Comparison of ENCODE assay signal across 17 mouse cellular contexts in genomic region chr4:107520071-107520470, GRCm38 (mm10).
DNase-seq lines count a peak whose midpoint lies in the region; ATAC-seq lines count a peak whose summit lies in the region.
"Had no signal": no experiment of that assay in that cellular context is flagged by ENCODE, and none has a peak within 500 bp of the region (broad histone marks: within the 10 kb centered on the region; RNA-seq: fewer than 3 reads in every experiment).

No protein-coding gene starts in this region.

- H3K4me1 ChIP-seq in hindbrain, embryonic 10.5 days (replicated peaks), result peaks cover 30% of the 10 kb centered on the region
- no peaks in the 10 kb centered on the region for H3K4me1 ChIP-seq in hindbrain, embryonic 16.5 days (ENCODE audit: control insufficient read depth, insufficient read depth, low read depth, low read length)
- peaks cover 83% of the 10 kb centered on the region for H3K4me1 ChIP-seq in limb, embryonic 10.5 days
- H3K4me1 ChIP-seq: hindbrain, embryonic 15.5 days had no signal

- WGBS in hindbrain, embryonic 10.5 days, result 81% methylated on average over 5 of the region's 5 CpGs
- 81% methylated on average over 5 of the region's 5 CpGs for WGBS in hindbrain, embryonic 16.5 days
- 89% methylated on average over 5 of the region's 5 CpGs for WGBS in limb, embryonic 10.5 days

- H3K27ac ChIP-seq in hindbrain, embryonic 10.5 days, result 0 out of 2 replicates have a peak overlapping the region, but pooled peaks have one; percentile 35
- H3K27ac ChIP-seq in hindbrain, embryonic 16.5 days (ENCODE audit: low read depth, low read length), result no peak overlapping the region
- H3K27ac ChIP-seq in limb, embryonic 10.5 days, result peak overlapping the region; percentile 61; the same call in 1 of the 2 replicates
- H3K27ac ChIP-seq: forebrain, embryonic 13.5 days; hindbrain, embryonic 15.5 days had no signal

- no peak for ATAC-seq in hindbrain, embryonic 16.5 days
- ATAC-seq: forebrain, embryonic 13.5 days; forebrain, postnatal 0 days had no signal

- H3K9me3 ChIP-seq in hindbrain, embryonic 10.5 days, result no peaks in the 10 kb centered on the region
- no peaks in the 10 kb centered on the region for H3K9me3 ChIP-seq in hindbrain, embryonic 16.5 days (ENCODE audit: control insufficient read depth, low read length)
- no peaks in the 10 kb centered on the region for H3K9me3 ChIP-seq in limb, embryonic 10.5 days (replicated peaks)
- H3K9me3 ChIP-seq: forebrain, embryonic 13.5 days; heart, embryonic 12.5 days; hindbrain, embryonic 15.5 days had no signal

- no peak overlapping the region for H3K9ac ChIP-seq in hindbrain, embryonic 16.5 days (ENCODE audit: low read depth, low read length)
- H3K9ac ChIP-seq: forebrain, embryonic 13.5 days; forebrain, postnatal 0 days; heart, embryonic 12.5 days; hindbrain, embryonic 15.5 days had no signal

- no peak overlapping the region for H3K4me2 ChIP-seq in hindbrain, embryonic 16.5 days (ENCODE audit: low read length)
- H3K4me2 ChIP-seq: forebrain, embryonic 13.5 days; heart, embryonic 12.5 days; hindbrain, embryonic 15.5 days had no signal

- no peak for DNase-seq in hindbrain, embryonic 10.5 days (ENCODE audit: low spot score)
- peak; percentile 0 for DNase-seq in lung, postnatal 10 days
- DNase-seq in lung, adult 18-20 months, result no peak
- DNase-seq in urinary bladder, postnatal 4 days (ENCODE audit: low spot score in 2 of 2), result peak; percentile 6 to 52
- DNase-seq in urinary bladder, postnatal 25 days (ENCODE audit: low spot score), result no peak
- DNase-seq in limb, embryonic 10.5 days (ENCODE audit: low spot score), result no peak
- DNase-seq in left cerebral cortex, adult 11 months (ENCODE audit: low spot score), result no peak
- DNase-seq: adrenal gland, postnatal 25 days; cerebellum, adult 18-20 months; cerebellum, adult 9-11 months; cerebellum, postnatal 36 days; forebrain, postnatal 0 days; gastrocnemius, postnatal 10 days had no signal

- no peaks in the 10 kb centered on the region for H3K36me3 ChIP-seq in hindbrain, embryonic 10.5 days
- H3K36me3 ChIP-seq in hindbrain, embryonic 16.5 days (ENCODE audit: control insufficient read depth, insufficient read depth, low read length), result no peaks in the 10 kb centered on the region
- H3K36me3 ChIP-seq in limb, embryonic 10.5 days, result no peaks in the 10 kb centered on the region
- H3K36me3 ChIP-seq: heart, embryonic 12.5 days; hindbrain, embryonic 15.5 days had no signal

- H3K27me3 ChIP-seq in hindbrain, embryonic 10.5 days (ENCODE audit: insufficient read depth, poor library complexity, severe bottlenecking), result no peaks in the 10 kb centered on the region
- H3K27me3 ChIP-seq in hindbrain, embryonic 16.5 days (replicated peaks; ENCODE audit: control insufficient read depth, insufficient read depth, low read length), result no peaks in the 10 kb centered on the region; the same call in 1 of the 2 replicates
- H3K27me3 ChIP-seq in limb, embryonic 10.5 days (ENCODE audit: low read depth, poor library complexity, severe bottlenecking), result 0 out of 2 replicates have a peak, but pooled peaks cover 13% of the 10 kb centered on the region
- H3K27me3 ChIP-seq: forebrain, embryonic 13.5 days; heart, embryonic 12.5 days; hindbrain, embryonic 15.5 days had no signal

- H3K4me3 ChIP-seq in hindbrain, embryonic 10.5 days, result no peak overlapping the region
- no peak overlapping the region for H3K4me3 ChIP-seq in hindbrain, embryonic 16.5 days (ENCODE audit: low read length)
- H3K4me3 ChIP-seq in limb, embryonic 10.5 days, result no peak overlapping the region
- H3K4me3 ChIP-seq: forebrain, embryonic 13.5 days; heart, embryonic 12.5 days; hindbrain, embryonic 15.5 days had no signal

Comparison
In these comparisons a context has a peak if more than half of its experiments do, and no peak if none do; other contexts are left out.
1. DNase-seq: peak in lung, postnatal 10 days (single experiment) and urinary bladder, postnatal 4 days (2 of 2); none in hindbrain, embryonic 10.5 days (single experiment), lung, adult 18-20 months (0 of 2), urinary bladder, postnatal 25 days (single experiment), limb, embryonic 10.5 days (single experiment) and left cerebral cortex, adult 11 months (single experiment).